Mouse (Mus musculus): ENCODE data around the gene Hnf4a. TPM values are rescaled to one million over a fixed set of nuclear protein-coding genes. Genes with fewer than 3 reads are reported as not detected.

Gene Hnf4a
- polyA plus RNA-seq, 1 experiment from 2014 or later, result 24.2 TPM

DNA sequence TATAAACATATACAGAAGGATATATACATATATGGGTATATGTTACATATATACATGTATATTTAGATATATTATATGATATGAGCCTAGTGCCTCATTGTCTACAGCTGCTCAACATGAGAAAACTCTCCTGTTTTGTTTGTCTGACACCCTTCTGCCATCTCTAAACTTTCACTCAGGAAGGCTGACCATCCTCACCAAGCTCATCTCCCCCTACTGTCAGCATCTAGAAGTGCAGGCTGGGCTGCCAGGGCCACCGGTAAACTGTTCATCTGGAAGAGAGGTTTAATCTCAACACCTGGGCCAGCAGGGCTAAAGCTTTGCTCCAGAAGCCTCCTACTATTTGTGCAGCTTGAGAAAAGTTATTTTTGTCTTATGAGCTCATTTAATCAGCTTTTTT is 92.6 kb downstream of the Hnf4a start:
- Histone ChIP-seq H3K4me3 (ENCODE audit: low read depth, low read length) (no peak overlapping the region), H3K9ac (ENCODE audit: low read length) (no peak overlapping the region), H3K4me1 (replicated peaks; ENCODE audit: control insufficient read depth, insufficient read depth) (no peaks in the 10 kb centered on the region), H3K36me3 (ENCODE audit: control insufficient read depth, insufficient read depth, low read length) (no peaks in the 10 kb centered on the region), H3K9me3 (ENCODE audit: control insufficient read depth, low read length) (no peaks in the 10 kb centered on the region), H3K27me3 (ENCODE audit: control insufficient read depth, insufficient read depth, low read length) (no peaks in the 10 kb centered on the region), H3K4me2 (replicated peaks; ENCODE audit: low read depth) (no peak overlapping the region), H3K27ac (replicated peaks) (no peak overlapping the region)
- no peak for TF ChIP-seq EP300 (optimal IDR thresholded peaks at IDR 0.05)
- TF ChIP-seq CTCF (IDR thresholded peaks at IDR 0.05; ENCODE audit: low read depth), result peak; percentile 85
- DNase-seq (ENCODE audit: low spot score), result peak; percentile 73
- 0% methylated on average over 1 of the region's 1 CpGs for WGBS
- no peak for ATAC-seq (ENCODE audit: low FRiP score, low TSS enrichment)

DNA sequence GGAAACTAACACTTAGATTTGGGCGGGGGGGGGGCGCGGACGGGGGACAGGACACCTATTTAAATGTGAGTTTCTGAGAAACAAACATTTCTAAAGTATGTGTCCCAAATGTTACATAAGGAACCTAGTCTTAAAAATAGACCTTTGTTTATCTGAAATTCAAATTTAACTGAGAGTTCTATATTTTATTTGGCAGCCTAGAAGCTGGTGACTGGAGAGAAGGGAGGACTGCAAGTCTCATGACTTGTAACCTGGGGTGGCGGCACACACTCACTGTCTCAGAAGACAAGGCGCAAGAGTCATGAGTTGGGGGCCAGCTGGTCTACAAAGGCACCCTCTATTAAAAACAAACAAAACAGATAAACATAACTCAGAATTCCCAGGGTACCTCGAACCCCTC is 94.5 kb downstream of the Hnf4a start:
- no peak for DNase-seq (ENCODE audit: low spot score)
- H3K27ac ChIP-seq (replicated peaks), result no peak overlapping the region
- H3K4me3 ChIP-seq (ENCODE audit: low read depth, low read length), result no peak overlapping the region
- H3K4me1 ChIP-seq (replicated peaks; ENCODE audit: control insufficient read depth, insufficient read depth), result no peaks in the 10 kb centered on the region
- TF ChIP-seq EP300 (optimal IDR thresholded peaks at IDR 0.05) (no peak), CTCF (IDR thresholded peaks at IDR 0.05; ENCODE audit: low read depth) (no peak)
- no peaks in the 10 kb centered on the region for H3K36me3 ChIP-seq (ENCODE audit: control insufficient read depth, insufficient read depth, low read length)
- no peak overlapping the region for H3K4me2 ChIP-seq (replicated peaks; ENCODE audit: low read depth)
- WGBS, result 83% methylated on average over 7 of the region's 7 CpGs
- no peak for ATAC-seq (ENCODE audit: low FRiP score, low TSS enrichment)
- no peaks in the 10 kb centered on the region for H3K27me3 ChIP-seq (ENCODE audit: control insufficient read depth, insufficient read depth, low read length)
- H3K9me3 ChIP-seq (ENCODE audit: control insufficient read depth, low read length), result no peaks in the 10 kb centered on the region
- H3K9ac ChIP-seq (ENCODE audit: low read length), result no peak overlapping the region

DNA sequence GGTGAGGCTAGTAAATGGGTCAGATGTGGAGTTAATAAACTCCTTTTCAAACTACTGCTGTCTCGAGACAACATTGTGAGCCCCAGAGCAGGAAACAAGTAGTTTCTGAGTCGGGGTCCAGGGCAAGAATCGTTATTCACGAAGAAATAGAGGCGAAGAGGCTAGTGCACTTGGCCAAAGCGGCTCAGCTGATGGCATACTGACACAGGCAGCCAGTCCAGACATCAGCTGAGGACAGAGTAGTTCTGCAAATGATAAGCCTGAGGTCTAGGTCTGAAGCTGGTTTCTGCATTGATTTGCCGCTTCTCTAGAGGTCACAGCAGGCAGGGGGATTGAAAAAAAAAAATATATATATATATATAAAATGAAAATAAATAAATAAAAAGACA is 95.1 kb downstream of the Hnf4a start:
- Histone ChIP-seq H3K9ac (ENCODE audit: low read length) (no peak overlapping the region), H3K27ac (replicated peaks) (no peak overlapping the region), H3K4me1 (replicated peaks; ENCODE audit: control insufficient read depth, insufficient read depth) (no peaks in the 10 kb centered on the region), H3K4me3 (ENCODE audit: low read depth, low read length) (peak overlapping the region; percentile 84; the same call in 1 of the 2 replicates), H3K9me3 (ENCODE audit: control insufficient read depth, low read length) (no peaks in the 10 kb centered on the region), H3K4me2 (replicated peaks; ENCODE audit: low read depth) (peak overlapping the region; percentile 96), H3K36me3 (ENCODE audit: control insufficient read depth, insufficient read depth, low read length) (no peaks in the 10 kb centered on the region), H3K27me3 (ENCODE audit: control insufficient read depth, insufficient read depth, low read length) (no peaks in the 10 kb centered on the region)
- WGBS, result 73% methylated on average over 7 of the region's 7 CpGs
- no peak for ATAC-seq (ENCODE audit: low FRiP score, low TSS enrichment)
- TF ChIP-seq CTCF (IDR thresholded peaks at IDR 0.05; ENCODE audit: low read depth) (no peak), EP300 (optimal IDR thresholded peaks at IDR 0.05) (no peak)
- no peak for DNase-seq (ENCODE audit: low spot score)

DNA sequence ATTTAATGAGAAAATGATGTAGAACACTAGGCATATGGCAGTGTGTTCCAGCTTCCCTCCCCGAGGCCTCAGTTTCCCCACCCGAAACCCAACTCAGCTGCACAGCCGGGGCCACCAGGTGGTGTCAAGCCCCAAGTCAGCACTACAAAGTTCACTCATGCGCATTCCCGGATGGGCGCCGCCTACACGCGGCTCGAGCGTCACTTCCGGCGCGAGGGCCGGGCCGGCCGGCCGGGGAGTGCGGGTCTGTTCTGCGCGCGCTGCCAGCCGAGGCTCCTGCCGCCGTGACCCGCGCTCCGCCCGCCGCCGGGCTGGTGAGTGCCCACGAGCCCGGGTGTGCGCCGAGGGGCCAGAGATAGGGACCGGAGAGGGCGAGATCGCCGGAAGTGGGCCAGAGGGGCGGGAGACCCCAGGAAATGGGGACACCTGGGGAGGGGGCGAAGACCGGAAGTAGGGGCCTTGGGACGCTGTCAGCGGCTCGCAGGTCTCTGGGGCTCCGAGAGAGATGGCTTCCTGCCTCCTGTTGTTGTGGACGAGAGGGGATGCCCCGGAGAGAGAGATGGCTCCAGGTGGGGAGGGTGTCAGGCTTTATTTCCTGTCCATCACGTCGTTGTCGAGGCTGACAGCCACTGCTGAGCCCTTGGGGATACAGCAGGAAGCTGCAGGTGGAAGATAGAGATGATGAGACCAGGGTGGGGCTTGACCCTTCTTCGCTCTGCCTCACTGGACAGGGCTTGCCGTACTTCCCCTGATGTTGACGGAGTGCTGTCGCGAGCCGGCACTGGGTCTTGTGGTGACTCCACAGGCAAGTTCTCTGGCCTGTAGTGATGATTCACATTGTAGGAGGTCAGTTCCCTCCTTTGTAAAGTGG is 95.7 kb downstream of the Hnf4a start, which contains the start of gene Ttpal:
Ttpal (plus strand) TSS at position 214 of the 871 bp plus-strand sequence.
- Histone ChIP-seq H3K27me3 (ENCODE audit: control insufficient read depth, insufficient read depth, low read length) (no peaks in the 10 kb centered on the region), H3K9ac (ENCODE audit: low read length) (peak within 1 kb of the TSS; percentile 95), H3K4me3 (ENCODE audit: low read depth, low read length) (peak within 1 kb of the TSS; percentile 84), H3K4me2 (replicated peaks; ENCODE audit: low read depth) (peak within 1 kb of the TSS; percentile 96), H3K27ac (replicated peaks) (peak within 1 kb of the TSS; percentile 94), H3K9me3 (ENCODE audit: control insufficient read depth, low read length) (no peaks in the 10 kb centered on the region), H3K36me3 (ENCODE audit: control insufficient read depth, insufficient read depth, low read length) (no peaks in the 10 kb centered on the region), H3K4me1 (replicated peaks; ENCODE audit: control insufficient read depth, insufficient read depth) (no peaks in the 10 kb centered on the region)
- ATAC-seq (ENCODE audit: low FRiP score, low TSS enrichment) (peak; percentile 92), DNase-seq (ENCODE audit: low spot score) (peak; percentile 91)
- TF ChIP-seq CTCF (IDR thresholded peaks at IDR 0.05; ENCODE audit: low read depth) (peak; percentile 79), EP300 (optimal IDR thresholded peaks at IDR 0.05) (no peak)
- under 1% methylated on average over 52 of the region's 57 CpGs for WGBS

DNA sequence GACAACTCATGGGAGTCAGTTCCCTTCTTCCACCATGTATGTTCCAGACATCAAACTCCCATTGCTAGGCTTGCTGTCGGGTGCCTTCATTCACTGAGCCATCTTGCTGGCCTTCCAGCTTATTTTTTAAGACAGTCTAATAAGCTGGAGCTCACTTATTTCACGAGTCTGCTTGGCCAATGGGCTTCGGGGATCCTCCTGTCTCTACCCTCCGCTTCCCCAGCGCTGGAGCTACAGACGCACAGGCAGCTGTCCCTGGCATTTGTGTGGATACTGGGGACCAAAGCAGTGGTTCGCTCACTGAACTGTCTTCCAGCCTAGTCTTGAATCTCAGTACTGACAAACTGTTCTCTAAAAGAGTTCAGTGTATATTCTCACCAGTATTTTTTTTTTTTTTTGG is 99.6 kb downstream of the Hnf4a start:
- no peak for ATAC-seq (ENCODE audit: low FRiP score, low TSS enrichment)
- no peak for DNase-seq (ENCODE audit: low spot score)
- Histone ChIP-seq H3K4me2 (replicated peaks; ENCODE audit: low read depth) (no peak overlapping the region), H3K36me3 (ENCODE audit: control insufficient read depth, insufficient read depth, low read length) (peaks cover 3% of the 10 kb centered on the region; the same call in 1 of the 2 replicates), H3K27ac (replicated peaks) (no peak overlapping the region), H3K9ac (ENCODE audit: low read length) (no peak overlapping the region), H3K9me3 (ENCODE audit: control insufficient read depth, low read length) (no peaks in the 10 kb centered on the region), H3K4me1 (replicated peaks; ENCODE audit: control insufficient read depth, insufficient read depth) (no peaks in the 10 kb centered on the region), H3K4me3 (ENCODE audit: low read depth, low read length) (no peak overlapping the region), H3K27me3 (ENCODE audit: control insufficient read depth, insufficient read depth, low read length) (no peaks in the 10 kb centered on the region)
- WGBS, result 89% methylated on average over 7 of the region's 7 CpGs
- TF ChIP-seq EP300 (optimal IDR thresholded peaks at IDR 0.05), result no peak
- no peak for TF ChIP-seq CTCF (IDR thresholded peaks at IDR 0.05; ENCODE audit: low read depth)

DNA sequence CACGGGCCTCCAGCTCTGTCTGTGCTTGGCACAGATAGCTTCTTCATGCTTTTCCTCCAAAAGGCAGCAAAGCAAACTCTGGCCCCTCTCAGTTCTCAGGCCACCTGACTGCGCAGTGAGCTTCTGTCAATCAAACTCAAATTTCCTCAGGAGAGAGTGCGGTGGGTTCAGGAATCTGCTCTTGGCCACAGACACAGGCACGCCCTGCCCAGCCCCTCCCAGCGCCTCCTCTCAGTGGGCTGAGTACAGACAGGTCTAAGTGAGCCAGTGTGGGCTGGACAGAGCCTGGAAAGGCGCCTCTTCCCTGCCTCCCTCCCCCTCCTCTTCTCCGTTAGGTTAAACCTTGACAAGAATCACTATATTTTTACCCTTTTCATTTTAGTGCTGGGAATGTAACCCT is 101.4 kb downstream of the Hnf4a start:
- H3K27me3 ChIP-seq (ENCODE audit: control insufficient read depth, insufficient read depth, low read length), result no peaks in the 10 kb centered on the region
- H3K9me3 ChIP-seq (ENCODE audit: control insufficient read depth, low read length), result no peaks in the 10 kb centered on the region
- no peak overlapping the region for H3K4me3 ChIP-seq (ENCODE audit: low read depth, low read length)
- 75% methylated on average over 7 of the region's 7 CpGs for WGBS
- DNase-seq (ENCODE audit: low spot score), result no peak
- peaks cover 3% of the 10 kb centered on the region; the same call in 1 of the 2 replicates for H3K36me3 ChIP-seq (ENCODE audit: control insufficient read depth, insufficient read depth, low read length)
- H3K9ac ChIP-seq (ENCODE audit: low read length), result no peak overlapping the region
- H3K27ac ChIP-seq (replicated peaks), result no peak overlapping the region
- ATAC-seq (ENCODE audit: low FRiP score, low TSS enrichment), result no peak
- H3K4me1 ChIP-seq (replicated peaks; ENCODE audit: control insufficient read depth, insufficient read depth), result no peaks in the 10 kb centered on the region
- TF ChIP-seq EP300 (optimal IDR thresholded peaks at IDR 0.05) (no peak), CTCF (IDR thresholded peaks at IDR 0.05; ENCODE audit: low read depth) (no peak)
- H3K4me2 ChIP-seq (replicated peaks; ENCODE audit: low read depth), result no peak overlapping the region

All from stomach, postnatal 0 days (tissue).